Mouse (Mus musculus) layer of hippocampus, postnatal 10 days (tissue): ENCODE measurements around the gene Bcl2. TPM values are rescaled to one million over a fixed set of nuclear protein-coding genes. Genes with fewer than 3 reads are reported as not detected.

Experiments
- DNase-seq, 2 experiments: peaks; one replicate each; pipeline ENCODE4 v3.0.0; 2021; ENCODE audit warnings: low spot score in 2 of 2
- total RNA-seq, 2 experiments: library from RNA; stranded (reverse); gene quantifications; 2 replicates each; pipeline ENCODE4 v1.2.3; 2021

Bcl2 gene
- total RNA-seq, 2 experiments from 2014 or later: 11.2 to 11.3 TPM

DNA sequence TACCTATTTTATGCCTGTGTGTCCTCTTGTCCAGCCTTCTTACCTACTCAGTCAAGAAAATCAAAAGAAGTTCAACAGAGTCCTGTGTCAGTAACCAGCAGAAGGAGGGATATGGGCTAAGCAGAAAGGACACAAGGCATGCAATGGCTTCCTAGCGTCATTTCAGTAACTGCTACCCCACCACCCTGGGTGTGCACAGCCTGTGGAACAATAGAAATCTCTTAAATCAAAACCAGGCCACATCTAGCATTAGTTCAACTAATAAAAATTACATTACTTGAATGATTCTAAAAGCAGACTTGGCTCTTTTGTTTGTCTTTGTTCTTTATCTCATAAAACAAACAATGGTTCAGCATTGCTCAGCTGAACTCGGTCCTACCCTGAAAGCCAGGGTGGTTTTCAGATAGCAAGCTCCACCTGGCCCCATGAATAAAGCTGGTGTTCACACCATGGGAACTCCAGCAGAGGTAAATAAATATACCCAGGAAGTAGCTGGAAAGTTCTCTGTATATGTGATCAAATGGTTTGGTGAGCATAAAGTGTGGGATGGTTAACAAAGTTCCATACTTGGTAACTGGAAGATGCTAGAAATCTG lies 122.8 kb downstream of the Bcl2 start:
- no peak for DNase-seq

DNA sequence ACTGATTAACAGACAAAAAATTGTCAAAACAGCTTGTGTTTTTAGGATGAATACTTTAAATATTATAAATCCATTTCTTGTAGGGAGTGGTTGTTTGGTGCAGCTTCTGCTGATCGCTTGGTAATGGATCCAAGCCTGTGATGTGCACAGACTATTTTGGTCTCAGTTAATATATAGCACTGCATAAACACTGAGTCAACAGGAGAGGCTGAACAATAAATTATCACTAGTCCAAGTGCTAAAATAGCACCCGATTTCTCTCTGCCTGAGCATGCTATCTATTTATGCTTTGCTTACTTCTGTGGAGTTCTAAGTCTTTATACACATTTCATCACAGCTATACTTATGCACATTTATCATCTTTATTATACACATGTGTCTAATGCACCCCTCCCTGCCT lies 124.9 kb downstream of the Bcl2 start:
- DNase-seq: no peak

DNA sequence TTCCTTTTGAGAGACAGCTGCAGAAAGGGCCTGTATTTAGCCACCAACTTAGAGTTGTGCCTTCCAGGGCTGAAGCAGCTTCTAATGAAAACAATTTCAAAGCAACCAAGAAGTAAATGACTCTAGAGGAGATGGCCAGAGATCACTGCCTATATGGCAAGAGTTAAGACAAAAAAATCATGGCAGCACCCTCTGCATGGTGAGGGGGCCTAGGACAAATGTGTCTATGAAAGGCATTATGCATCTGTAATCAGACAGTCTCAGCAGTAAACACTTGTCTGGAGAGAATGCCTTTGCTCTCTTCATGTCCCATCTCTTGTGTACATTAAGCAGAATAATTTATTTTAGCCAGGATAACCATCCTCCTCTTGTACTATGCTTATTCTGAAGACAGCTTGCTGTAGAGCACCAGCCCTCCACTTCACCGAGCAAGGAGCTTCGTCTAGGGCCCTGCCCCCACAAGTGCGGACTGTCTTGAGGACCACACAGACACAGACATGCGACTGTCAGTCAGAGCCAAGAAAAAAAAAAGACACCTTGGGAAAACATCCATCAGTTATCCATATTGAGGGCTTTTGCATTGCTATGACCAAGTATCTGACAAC lies 126.1 kb downstream of the Bcl2 start:
- DNase-seq: no peak

DNA sequence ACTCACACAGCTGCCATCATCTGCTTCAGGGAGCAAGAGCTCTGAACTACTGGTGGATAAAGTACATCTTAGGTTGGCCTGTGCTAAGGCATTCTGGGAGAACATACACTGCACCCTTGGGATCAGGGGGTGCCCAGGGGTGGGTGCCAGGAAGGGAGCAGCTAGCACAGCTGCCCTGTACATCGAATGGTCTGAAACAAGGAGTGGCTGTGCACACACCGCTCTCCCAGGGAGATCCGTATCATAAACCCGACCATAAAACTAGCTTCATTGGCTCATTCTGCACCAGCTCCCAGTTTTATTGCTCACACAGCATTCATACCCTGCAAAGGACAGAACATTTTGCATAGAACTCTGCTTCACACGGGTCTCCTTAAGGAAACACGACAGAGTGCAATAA lies 127.3 kb downstream of the Bcl2 start:
- no peak for DNase-seq

DNA sequence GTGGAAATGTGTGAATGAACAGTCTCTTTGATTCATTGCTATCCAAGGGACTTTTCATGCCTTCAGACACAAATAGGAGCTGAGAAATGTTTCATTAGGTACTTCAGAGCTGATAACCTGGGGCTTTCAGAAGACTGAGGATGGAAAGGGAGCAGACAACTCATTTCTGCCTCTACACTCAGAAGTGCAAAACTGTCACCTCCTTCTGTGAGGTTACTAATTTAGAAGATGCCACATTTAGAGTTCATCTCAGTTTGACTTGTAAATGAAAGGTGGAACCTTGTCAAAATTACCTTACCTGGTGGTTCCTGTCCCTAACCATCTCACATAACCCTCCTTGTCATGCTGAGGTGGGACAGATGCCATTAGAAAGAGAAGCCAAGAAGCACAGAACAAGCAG lies 128.7 kb downstream of the Bcl2 start:
- no peak for DNase-seq

DNA sequence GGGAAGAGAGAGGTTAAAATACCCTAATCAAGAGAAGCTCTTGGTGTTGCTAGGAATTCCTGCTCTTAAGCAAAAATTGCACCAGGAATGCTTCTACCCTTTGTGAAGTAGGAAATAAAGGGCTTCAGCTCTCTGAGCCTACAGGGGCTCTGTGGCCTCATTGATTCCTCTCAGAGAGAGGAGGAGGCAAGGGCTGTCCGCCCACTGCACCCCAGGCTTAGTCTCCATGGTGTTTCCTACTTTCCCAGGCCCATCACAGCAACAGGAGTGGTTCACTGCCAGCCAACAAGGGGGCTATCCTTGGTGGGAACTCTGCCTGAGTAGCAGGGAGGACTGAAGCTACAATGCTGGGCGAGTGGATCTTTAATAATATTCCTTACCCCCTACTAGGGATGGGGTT lies 129.2 kb downstream of the Bcl2 start:
- peak; percentile 19 to 32 for DNase-seq

DNA sequence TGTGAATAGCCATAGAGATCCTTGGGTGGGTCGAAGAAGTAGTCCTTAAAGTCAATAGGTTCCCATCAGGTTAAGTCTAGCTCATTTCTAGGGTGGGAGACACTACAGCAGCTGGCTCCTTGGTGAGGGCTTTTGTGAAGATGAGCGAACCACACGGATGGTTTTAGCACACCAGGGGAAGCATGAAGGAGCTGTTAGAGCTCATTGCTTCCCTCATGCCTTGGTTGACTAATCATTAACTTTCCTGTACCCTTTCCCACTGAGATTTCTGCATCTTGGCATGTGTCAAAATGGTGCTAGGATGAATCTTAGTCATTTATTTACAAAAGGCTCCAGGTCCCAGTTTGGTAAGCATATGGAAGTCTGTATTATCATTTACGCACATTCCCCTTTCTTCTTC lies 129.8 kb downstream of the Bcl2 start:
- no peak for DNase-seq

DNA sequence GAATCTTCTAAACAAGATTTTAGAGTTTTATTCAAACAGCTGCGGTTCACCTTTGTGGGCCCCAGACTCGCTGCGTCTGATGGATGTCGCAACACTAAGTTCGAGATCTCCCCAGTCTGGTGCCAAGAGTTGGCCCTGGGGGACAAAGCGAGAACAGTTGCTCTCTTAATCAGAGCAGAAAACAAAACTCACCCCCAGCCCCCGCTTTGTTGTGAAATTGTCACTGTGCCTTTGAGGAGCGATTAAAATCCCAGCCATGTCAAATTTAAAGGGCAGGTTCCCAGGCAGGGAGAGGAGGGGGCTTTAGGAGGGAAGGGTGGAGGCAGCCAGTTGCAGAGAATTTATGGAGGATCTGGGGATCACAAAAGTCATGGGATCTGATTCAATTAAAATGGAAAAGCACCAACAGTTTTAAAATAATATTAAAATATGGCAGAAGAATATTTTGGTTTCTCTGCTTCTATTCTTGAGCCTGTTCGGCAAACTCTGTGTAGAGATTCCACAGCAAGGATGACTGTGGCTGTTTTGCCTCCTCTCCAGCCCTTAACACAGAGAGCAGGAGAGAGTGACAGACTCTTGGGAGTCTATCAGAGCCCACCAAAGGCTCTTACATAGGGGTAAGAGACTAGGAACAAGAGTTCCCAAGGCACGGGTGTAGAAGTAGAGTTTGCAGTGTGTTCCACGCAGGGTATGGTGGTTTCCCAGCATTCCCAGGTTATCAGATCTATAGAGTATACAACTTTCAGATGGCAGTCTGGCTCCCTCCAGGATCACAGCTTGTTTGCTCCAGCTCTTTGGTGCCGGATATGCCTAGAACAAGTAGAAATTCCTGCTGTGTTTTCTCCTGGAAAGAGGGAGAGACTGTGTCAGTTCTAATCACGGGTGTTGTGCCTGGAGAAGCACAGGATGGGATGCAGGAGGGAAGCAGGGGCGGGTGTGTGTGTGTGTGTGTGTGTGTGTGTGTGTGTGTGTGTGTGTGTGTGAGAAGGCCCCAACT lies 130.5 kb downstream of the Bcl2 start:
- DNase-seq: no peak

DNA sequence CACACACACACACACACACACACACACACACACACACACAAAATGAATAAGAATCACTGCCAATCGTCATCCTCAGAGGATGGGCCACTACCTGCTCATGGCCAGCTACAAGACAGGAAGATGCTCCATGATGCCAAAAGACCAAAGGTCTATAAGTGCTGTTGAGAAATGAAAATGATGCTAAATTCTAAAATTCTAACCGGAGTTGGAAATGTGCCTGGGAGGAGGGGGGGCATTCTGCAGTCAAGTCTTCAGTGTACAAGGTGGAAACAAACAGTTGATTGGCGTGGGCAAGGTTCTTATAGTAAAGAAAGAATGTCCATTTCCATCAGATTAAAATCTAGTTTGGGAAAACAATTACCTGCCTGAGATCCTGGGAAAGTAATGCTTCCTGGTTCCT lies 131.3 kb downstream of the Bcl2 start:
- DNase-seq: no peak

DNA sequence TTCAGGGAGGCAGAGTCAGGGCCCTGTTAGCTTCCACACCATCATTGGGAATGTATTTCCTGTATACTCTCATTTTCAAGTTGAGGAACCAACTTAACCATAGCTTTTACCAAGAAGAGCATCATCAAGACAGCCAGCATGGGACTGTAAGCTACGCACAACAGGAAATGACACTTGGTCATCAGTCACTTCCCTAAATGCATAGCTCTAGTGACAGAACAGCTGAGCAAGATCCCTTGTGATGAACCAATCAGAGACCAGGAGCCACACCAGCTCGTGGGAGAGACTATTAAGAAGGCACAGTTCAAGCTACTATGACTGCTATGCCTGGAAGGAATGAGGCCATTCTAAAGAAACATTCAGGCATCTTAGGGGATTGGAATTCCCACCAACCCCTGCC lies 132.3 kb downstream of the Bcl2 start:
- DNase-seq: no peak

DNA sequence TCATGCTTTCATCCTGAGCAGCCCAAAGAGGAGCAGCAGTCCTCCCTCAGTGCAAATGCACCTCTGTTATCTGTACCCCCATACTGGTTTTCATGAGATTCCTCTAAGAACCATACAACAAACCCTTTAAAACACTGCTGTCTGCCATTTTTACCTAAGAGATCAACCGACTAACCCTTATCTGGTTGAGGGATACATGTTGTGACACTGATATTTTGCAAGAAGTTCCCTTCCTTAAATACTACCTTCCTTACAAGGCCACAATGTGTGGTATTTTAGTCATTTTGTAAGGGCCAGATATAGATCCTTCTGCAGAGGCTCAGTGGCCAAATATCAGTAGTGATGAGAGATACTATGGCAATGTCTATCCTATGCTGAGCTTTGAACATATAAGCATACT lies 134.3 kb downstream of the Bcl2 start:
- DNase-seq: no peak

DNA sequence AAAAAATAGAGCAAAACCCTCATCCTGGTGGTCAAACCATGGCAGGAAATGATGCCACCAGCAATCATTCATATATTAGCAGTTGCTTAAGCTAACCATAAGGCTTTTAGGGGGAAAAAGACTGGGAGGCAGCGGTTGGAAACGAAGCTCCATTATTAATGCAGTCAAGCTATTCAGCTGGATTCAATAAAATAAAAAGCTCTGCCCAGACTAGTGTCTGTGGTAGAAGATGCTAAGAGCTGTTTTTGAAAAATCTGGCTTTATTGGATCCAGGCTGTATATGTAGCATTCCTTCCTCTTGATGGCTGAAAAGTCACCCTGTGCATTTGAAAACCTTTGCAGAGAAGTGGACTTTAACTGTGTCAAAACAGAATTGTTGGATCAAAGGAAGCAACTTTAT lies 141.6 kb downstream of the Bcl2 start:
- DNase-seq: no peak

DNA sequence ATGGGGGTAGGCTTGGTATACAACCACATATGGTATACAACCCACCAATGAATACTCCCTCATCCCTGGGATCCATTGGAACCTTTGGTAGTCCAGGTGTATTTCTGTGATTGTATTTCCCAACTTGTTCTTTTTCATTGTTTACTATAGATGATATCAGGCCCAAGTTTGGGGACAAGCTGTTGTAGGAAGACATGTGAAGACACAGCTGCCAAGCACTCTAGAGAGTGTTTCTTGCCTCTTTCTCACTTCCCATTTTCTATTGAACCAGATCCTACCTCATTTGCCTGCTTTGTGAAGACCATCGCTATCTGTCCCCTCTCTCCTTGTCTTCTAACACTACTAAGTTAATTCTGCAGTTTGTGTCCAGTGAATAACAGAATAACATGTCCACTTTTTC lies 143.2 kb downstream of the Bcl2 start:
- no peak for DNase-seq

DNA sequence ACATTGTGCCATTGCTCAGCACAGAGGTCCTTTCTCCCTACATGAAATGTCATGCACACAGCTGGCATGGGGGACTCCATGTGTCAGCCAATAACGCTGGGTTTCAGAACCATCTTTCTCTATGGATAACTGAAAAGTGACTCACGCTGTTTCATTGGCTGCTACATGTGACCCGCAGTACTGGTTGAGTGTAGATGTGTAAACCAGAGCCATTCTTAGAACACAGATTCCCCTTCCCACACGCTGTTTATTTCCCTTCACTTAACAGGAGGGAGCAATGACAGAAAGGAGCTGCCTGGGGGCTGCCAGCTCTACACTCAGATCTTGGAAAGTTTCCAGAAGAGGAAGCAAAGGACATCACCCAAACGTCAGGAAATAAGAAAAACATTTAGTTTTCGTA lies 143.7 kb downstream of the Bcl2 start:
- DNase-seq: no peak

DNA sequence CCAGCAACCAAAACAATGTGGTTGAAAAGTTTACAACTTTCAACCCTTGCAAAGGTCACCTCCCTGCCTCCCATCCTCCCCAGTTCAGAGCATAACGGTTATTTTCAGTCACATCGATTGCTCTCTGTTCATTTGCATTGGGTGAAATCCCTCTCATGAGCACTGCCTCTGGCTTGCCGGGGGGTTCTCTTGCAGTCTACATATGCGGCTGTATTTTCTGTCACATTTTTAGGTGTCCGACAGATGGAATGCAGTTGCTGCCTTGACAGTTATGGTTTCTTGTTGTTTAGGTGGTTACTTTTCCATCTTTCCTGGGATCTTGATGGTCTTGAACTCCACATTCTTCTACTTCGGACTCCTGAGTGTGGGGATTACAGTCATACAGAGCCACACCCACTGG lies 144.4 kb downstream of the Bcl2 start:
- no peak for DNase-seq

DNA sequence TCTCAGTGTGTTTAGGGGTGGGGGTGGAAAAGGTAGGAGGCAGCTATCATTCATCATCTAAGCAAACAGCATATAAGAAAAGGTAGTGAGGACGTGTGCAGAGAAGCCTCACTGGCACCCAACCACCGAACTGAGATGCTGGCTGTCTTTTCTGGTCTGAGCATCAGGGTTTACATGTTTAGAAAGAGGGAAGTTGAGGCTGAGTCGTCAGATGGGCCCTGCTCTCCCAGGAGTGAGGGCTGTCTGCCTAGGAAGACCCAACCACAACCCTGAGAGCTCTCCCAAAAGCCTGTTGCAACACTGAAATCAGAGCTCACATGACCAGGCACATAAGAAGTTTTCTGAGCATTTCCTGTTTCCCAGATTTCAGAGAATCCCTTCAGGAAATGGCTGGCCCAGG lies 145.2 kb downstream of the Bcl2 start:
- no peak for DNase-seq

DNA sequence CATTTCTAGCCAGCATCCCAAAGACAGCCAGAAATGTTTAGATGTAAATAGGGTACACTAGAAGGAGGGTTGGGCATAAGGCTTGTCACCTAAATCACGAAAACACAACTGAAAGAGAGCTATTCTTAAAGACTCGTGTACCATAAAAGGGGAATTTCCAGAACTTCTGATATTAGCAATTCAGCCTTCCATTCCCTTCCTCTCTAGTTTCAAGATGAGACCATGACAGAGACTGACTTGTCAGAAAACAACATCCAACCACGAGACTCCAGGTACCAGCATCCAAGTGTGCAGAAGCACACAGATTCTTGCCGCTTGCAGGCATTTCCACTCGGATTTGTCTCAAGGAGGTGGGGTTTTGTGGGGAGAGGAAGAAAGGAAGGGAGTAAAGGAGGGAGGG lies 146.6 kb downstream of the Bcl2 start:
- no peak for DNase-seq

DNA sequence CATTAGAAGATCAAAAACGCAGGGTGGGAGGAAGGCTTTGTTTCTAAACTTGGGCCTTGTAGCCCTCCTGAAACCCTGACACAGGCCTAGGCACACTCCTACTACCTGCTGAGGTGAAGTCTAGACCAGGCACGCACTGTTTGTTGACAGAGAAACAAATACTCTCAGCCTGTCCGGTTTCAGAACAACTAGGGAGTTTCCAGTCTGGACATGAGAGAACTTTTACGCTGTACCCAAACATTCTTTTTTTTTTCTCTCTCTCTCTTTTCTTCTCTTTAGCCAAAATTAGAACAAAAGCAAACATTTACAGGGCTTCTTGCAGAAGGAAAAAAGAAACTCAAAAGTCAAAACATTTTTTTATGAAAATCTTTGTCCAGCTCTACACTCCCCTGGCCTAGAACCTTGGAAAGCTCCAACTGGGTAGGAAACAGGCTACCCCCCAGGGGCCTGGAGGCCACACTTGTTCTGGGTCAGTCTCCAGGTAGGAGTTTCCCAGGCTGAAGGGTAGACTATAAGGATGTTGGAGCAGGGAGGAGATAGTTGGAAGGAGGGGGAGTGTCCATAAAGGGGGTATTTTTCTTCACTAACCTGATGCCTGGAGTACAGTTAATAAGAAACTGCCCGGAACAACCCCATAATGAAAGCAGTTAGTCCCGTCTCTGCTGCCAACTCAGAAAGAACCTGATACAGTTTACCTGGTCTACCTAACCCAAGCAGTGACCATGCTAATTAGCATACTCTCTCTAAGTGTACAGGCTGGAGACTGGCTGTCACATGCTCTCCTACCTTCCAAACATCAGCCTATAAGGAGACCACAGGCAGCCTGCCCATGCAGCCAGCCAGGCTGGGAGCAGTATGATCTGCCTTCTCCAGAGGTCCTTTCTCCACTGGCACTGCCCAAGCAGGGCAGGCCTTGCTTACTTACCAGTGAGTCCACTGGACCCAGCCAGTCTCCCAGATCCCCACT lies 147.7 kb downstream of the Bcl2 start:
- DNase-seq: no peak

DNA sequence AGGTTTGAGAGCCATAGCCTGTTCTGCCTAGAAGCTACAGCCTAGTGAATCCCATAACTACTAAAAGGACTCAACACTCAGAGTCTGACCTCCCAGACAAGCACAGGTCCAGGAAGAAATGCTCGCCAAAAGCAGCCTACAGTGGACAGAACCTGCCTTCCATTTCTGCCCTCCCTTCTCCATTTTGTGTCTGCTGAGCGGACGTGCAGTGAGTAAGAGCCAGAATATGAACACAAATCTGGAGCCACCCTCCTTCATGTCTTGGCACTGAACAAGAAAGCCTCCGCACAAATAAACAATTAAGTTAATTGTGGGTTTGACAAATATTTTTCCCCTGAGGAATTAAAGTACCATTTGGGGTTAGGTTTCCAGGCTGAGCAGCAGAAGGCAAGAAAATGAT lies 148.8 kb downstream of the Bcl2 start:
- no peak for DNase-seq

DNA sequence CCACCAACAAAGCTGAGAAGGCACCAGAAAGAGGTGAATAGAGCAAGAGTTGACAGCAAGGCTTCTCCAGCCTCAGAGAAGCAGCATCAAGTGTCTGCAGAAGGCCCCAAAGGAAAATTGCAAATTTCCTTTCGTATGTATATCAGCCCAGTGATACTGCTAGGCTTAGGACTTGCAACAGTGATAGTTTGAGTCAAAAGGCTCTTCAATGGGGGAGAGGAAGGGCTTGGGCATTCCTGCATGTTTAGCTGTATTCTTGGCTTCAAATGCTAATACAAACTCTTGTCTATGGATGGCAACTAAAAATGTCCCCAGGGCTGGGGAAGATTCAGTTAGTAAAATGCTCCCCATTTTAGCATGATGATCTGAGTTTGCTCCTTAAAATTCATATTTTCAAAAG lies 149.6 kb downstream of the Bcl2 start:
- no peak for DNase-seq

DNA sequence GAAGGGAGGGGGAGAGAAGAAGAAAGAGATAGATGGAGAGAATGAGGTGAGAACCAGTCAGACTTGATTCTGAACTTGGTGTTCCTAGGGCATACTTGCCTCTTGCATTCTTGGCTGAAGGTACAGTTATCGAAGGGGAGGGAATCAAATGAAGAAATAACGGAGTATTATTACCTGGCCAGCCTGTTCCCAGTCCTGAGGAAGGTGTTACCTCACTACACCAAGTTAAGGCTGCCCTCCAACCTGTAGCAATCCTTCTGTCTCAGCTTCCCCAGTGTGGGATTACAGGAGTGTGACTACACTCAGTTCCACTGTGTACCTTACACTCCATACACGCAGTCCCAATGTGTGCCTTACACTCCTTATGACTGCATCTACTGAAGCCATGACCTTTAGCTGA lies 151.3 kb downstream of the Bcl2 start:
- DNase-seq: no peak
